Comparison of ENCODE assay signal across 8 mouse cellular contexts in the genomic region with DNA sequence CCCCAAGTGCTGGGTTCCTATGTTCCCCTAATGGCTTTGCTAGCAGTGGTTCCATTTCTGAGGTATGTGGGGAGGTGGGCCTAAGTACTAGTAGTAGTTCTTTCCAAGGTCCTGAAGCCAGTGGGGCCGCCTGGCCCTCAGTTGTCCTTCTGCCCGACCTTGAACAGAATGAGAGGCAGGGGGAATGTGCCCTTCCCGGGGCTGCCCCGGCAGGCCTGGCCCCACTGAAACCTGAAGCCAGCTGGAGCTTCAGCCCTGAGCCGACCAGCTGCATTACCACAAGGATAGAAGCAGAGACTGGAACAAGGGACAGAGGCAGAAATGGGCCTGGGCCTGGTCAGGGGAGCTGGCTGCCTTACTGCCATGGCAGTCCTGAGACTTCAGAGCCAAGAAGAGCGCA. TPM values are rescaled to one million over a fixed set of nuclear protein-coding genes. Genes with fewer than 3 reads are reported as not detected.
DNase-seq lines count a peak whose midpoint lies in the region; ATAC-seq and TF ChIP-seq lines count a peak whose summit lies in the region.

No protein-coding gene starts in this region.

- no peaks in the 10 kb centered on the region for H3K9me3 ChIP-seq in heart, embryonic 10.5 days
- peaks cover 5% of the 10 kb centered on the region; the same call in 1 of the 2 replicates for H3K9me3 ChIP-seq in kidney, embryonic 14.5 days (ENCODE audit: control insufficient read depth, low read length)
- no peaks in the 10 kb centered on the region for H3K9me3 ChIP-seq in neural tube, embryonic 14.5 days (ENCODE audit: control insufficient read depth, low read length)

- no peak for ATAC-seq in kidney, embryonic 14.5 days (ENCODE audit: low FRiP score, low TSS enrichment)
- no peak for ATAC-seq in neural tube, embryonic 14.5 days (ENCODE audit: low read depth)
- ATAC-seq in megakaryocyte, adult 5-6 weeks (ENCODE audit: poor library complexity, severe bottlenecking) = no peak

- intact Hi-C loops in left cerebral cortex, adult 2 months (cut with DNase I) = no loop called here
- intact Hi-C loops in left cerebral cortex, postnatal 4 days (cut with DNase I) = no loop called here

- TF ChIP-seq CTCF in left cerebral cortex, adult 2 months (IDR thresholded peaks at IDR 0.05) = no peak

- DNase-seq in left cerebral cortex, adult 2 months (ENCODE audit: extremely low spot score in 1 of 2, low spot score in 2 of 2) = no peak
- no peak for DNase-seq in left cerebral cortex, postnatal 4 days
- DNase-seq in heart, embryonic 10.5 days (ENCODE audit: low spot score) = peak; percentile 88
- DNase-seq in thymus, postnatal 4 days = no peak
- DNase-seq in spleen, postnatal 10 days (ENCODE audit: low spot score in 2 of 2) = no peak

- 0 out of 2 replicates have a peak overlapping the region, but pooled peaks have one; percentile 29 for H3K9ac ChIP-seq in kidney, embryonic 14.5 days (ENCODE audit: low read depth, low read length)
- H3K9ac ChIP-seq in neural tube, embryonic 14.5 days (replicated peaks; ENCODE audit: low read depth, low read length) = no peak overlapping the region

- 51% methylated on average over 6 of the region's 6 CpGs for WGBS in heart, embryonic 10.5 days
- 18% methylated on average over 6 of the region's 6 CpGs for WGBS in kidney, embryonic 14.5 days
- WGBS in neural tube, embryonic 14.5 days = 71% methylated on average over 6 of the region's 6 CpGs

- peak overlapping the region; percentile 8; the same call in 1 of the 2 replicates for H3K27ac ChIP-seq in left cerebral cortex, adult 2 months
- peak overlapping the region; percentile 85 for H3K27ac ChIP-seq in heart, embryonic 10.5 days
- peak overlapping the region; percentile 6; the same call in 1 of the 2 replicates for H3K27ac ChIP-seq in kidney, embryonic 14.5 days (ENCODE audit: low read depth, low read length)
- H3K27ac ChIP-seq in neural tube, embryonic 14.5 days (ENCODE audit: low read depth, low read length) = peak overlapping the region; percentile 40

- H3K27me3 ChIP-seq in heart, embryonic 10.5 days (ENCODE audit: insufficient read depth, poor library complexity, severe bottlenecking) = no peaks in the 10 kb centered on the region
- H3K27me3 ChIP-seq in kidney, embryonic 14.5 days (ENCODE audit: control insufficient read depth, insufficient read depth, low read length) = no peaks in the 10 kb centered on the region
- no peaks in the 10 kb centered on the region for H3K27me3 ChIP-seq in neural tube, embryonic 14.5 days (ENCODE audit: control insufficient read depth, insufficient read depth, low read length)

- H3K36me3 ChIP-seq in heart, embryonic 10.5 days = peaks cover 34% of the 10 kb centered on the region
- peaks cover 18% of the 10 kb centered on the region for H3K36me3 ChIP-seq in kidney, embryonic 14.5 days (ENCODE audit: control insufficient read depth, insufficient read depth, low read length)
- peaks cover 12% of the 10 kb centered on the region for H3K36me3 ChIP-seq in neural tube, embryonic 14.5 days (ENCODE audit: control insufficient read depth, insufficient read depth, low read length)

- no peak overlapping the region for H3K4me2 ChIP-seq in kidney, embryonic 14.5 days (replicated peaks; ENCODE audit: low read depth, low read length)
- H3K4me2 ChIP-seq in neural tube, embryonic 14.5 days (ENCODE audit: low read depth, low read length) = no peak overlapping the region

- no peak overlapping the region for H3K4me3 ChIP-seq in left cerebral cortex, adult 2 months
- H3K4me3 ChIP-seq in heart, embryonic 10.5 days = peak overlapping the region; percentile 33
- H3K4me3 ChIP-seq in kidney, embryonic 14.5 days (ENCODE audit: low read length) = no peak overlapping the region
- no peak overlapping the region for H3K4me3 ChIP-seq in neural tube, embryonic 14.5 days (ENCODE audit: low read depth, low read length)

- peaks cover 52% of the 10 kb centered on the region for H3K4me1 ChIP-seq in heart, embryonic 10.5 days
- H3K4me1 ChIP-seq in kidney, embryonic 14.5 days (ENCODE audit: control insufficient read depth, insufficient read depth, low read length) = peaks cover 39% of the 10 kb centered on the region
- peaks cover 36% of the 10 kb centered on the region for H3K4me1 ChIP-seq in neural tube, embryonic 14.5 days (ENCODE audit: control insufficient read depth, insufficient read depth, low read length)

RNA-seq across cellular contexts. Expression of a gene that starts 4.1 kb away (rescaled TPM):
- total RNA-seq in left cerebral cortex, adult 2 months (2021) = 10 to 100 TPM; 64.1 to 65.9 TPM
- total RNA-seq in left cerebral cortex, postnatal 4 days (2021) = 10 to 100 TPM; 45.8 to 47.9 TPM
- polyA plus RNA-seq in heart, embryonic 10.5 days (2016; fragmentation: Nextera tagmentation; extraction: Ambion mirVana) = 50.2 and 68.6 TPM in 2 replicates
- 15.2 and 28.2 TPM in 2 replicates for polyA plus RNA-seq in kidney, embryonic 14.5 days (2014; fragmentation: Nextera tagmentation; extraction: Ambion mirVana)
- 15.9 and 17.7 TPM in 2 replicates for polyA plus RNA-seq in neural tube, embryonic 14.5 days (2014; fragmentation: Nextera tagmentation; extraction: Ambion mirVana)
- total RNA-seq in megakaryocyte, adult 5-6 weeks (2015) = 11.9 and 13.7 TPM in 2 replicates
- total RNA-seq in megakaryocyte, adult 5-6 weeks (2017) = 13.3 and 13.7 TPM in 2 replicates

RNA-seq across cellular contexts. Expression of a gene that starts 34.0 kb away (rescaled TPM):
- 10 to 100 TPM; 29.8 to 31.7 TPM for total RNA-seq in left cerebral cortex, adult 2 months (2021)
- total RNA-seq in left cerebral cortex, postnatal 4 days (2021) = 10 to 100 TPM; 16.2 to 17.5 TPM
- polyA plus RNA-seq in heart, embryonic 10.5 days (2016; fragmentation: Nextera tagmentation; extraction: Ambion mirVana) = 1.6 and 1.7 TPM in 2 replicates
- polyA plus RNA-seq in kidney, embryonic 14.5 days (2014; fragmentation: Nextera tagmentation; extraction: Ambion mirVana) = 0.12 and 0.19 TPM in 2 replicates
- polyA plus RNA-seq in neural tube, embryonic 14.5 days (2014; fragmentation: Nextera tagmentation; extraction: Ambion mirVana) = 3.2 and 4.1 TPM in 2 replicates
- 0.05 and 0.27 TPM in 2 replicates for total RNA-seq in megakaryocyte, adult 5-6 weeks (2015)
- not detected in 2 replicates for total RNA-seq in megakaryocyte, adult 5-6 weeks (2017)

RNA-seq across cellular contexts. Expression of a gene that starts 42.7 kb away (rescaled TPM):
- 100 to 1,000 TPM; 186 to 188 TPM for total RNA-seq in left cerebral cortex, adult 2 months (2021)
- 10 to 100 TPM; 77.8 to 87.8 TPM for total RNA-seq in left cerebral cortex, postnatal 4 days (2021)
- 5.2 and 7.0 TPM in 2 replicates for polyA plus RNA-seq in heart, embryonic 10.5 days (2016; fragmentation: Nextera tagmentation; extraction: Ambion mirVana)
- 4.1 and 5.0 TPM in 2 replicates for polyA plus RNA-seq in kidney, embryonic 14.5 days (2014; fragmentation: Nextera tagmentation; extraction: Ambion mirVana)
- polyA plus RNA-seq in neural tube, embryonic 14.5 days (2014; fragmentation: Nextera tagmentation; extraction: Ambion mirVana) = 9.9 and 12.7 TPM in 2 replicates
- 22.2 and 22.3 TPM in 2 replicates for total RNA-seq in megakaryocyte, adult 5-6 weeks (2015)
- total RNA-seq in megakaryocyte, adult 5-6 weeks (2017) = 33.9 and 34.3 TPM in 2 replicates

Comparison
In these comparisons a context has a peak if more than half of its experiments do, and no peak if none do; other contexts are left out.
1. H3K27ac ChIP-seq: peak in every context shown above with its lines; median percentile 85 in heart, embryonic 10.5 days; 40 in neural tube, embryonic 14.5 days; 8 in left cerebral cortex, adult 2 months; 6 in kidney, embryonic 14.5 days.
2. RNA of a gene that starts 34.0 kb away (total RNA-seq): 29.8 to 31.7 TPM in left cerebral cortex, adult 2 months and 16.2 to 17.5 TPM in left cerebral cortex, postnatal 4 days; 0.05 to 0.27 TPM in megakaryocyte, adult 5-6 weeks; every median in the first group is over 10 times any median in the second.